Mouse (Mus musculus) heart, adult 2 months (tissue): ENCODE data around the gene Aarsd1.

Source experiments
- CTCF ChIP-seq: fragments of 200-600 bp; IDR thresholded peaks from 2 replicates; pipeline ENCODE4 v1.8.1; 2022; ENCODE audit warnings: antibody characterized with exemption, mild to moderate bottlenecking, moderate library complexity
- POLR2A ChIP-seq: fragments of 200-500 bp; IDR thresholded peaks from 2 replicates; pipeline ENCODE4 v1.6.1; 2011; ENCODE audit warnings: mild to moderate bottlenecking, low read depth, low read length, control low read depth; ENCODE audit not compliant: insufficient read depth

- no peak for TF ChIP-seq CTCF
- TF ChIP-seq POLR2A, result no peak
These were observed 57.6 kb downstream of the Aarsd1 start for GRCm38 (mm10) chr11:101359776-101360175.
